Mouse (Mus musculus): Measurements from ENCODE around the gene Amz2. TPM values are rescaled to one million over a fixed set of nuclear protein-coding genes. Genes with fewer than 3 reads are reported as not detected.

The Amz2 gene
- polyA plus RNA-seq, 1 experiment from 2014 or later: 45.6 TPM

GRCm38 (mm10) chr11:109413617-109414016 lies 12.1 kb upstream of the Amz2 start, which contains the start of gene 9930022D16Rik:
9930022D16Rik (plus strand) TSS chr11:109413917.
- ATAC-seq (ENCODE audit: insufficient read depth) (no peak), DNase-seq (no peak)
- 76% methylated on average over 6 of the region's 6 CpGs for WGBS
- Histone ChIP-seq H3K9me3 (ENCODE audit: low read depth, low read length) (no peaks in the 10 kb centered on the region), H3K4me3 (ENCODE audit: low read depth, low read length) (no peak within 1 kb of the TSS), H3K27me3 (ENCODE audit: insufficient read depth, low read length) (no peaks in the 10 kb centered on the region), H3K4me2 (no peak within 1 kb of the TSS), H3K36me3 (ENCODE audit: insufficient read depth) (no peaks in the 10 kb centered on the region), H3K27ac (ENCODE audit: low read depth) (no peak within 1 kb of the TSS), H3K9ac (no peak within 1 kb of the TSS), H3K4me1 (ENCODE audit: insufficient read depth) (peaks cover 3% of the 10 kb centered on the region)
- TF ChIP-seq CTCF (IDR thresholded peaks at IDR 0.05; ENCODE audit: low read depth): no peak

- H3K4me3 ChIP-seq (ENCODE audit: low read depth, low read length): no peak overlapping the region
- no peak for ATAC-seq (ENCODE audit: insufficient read depth)
- WGBS: 91% methylated on average over 5 of the region's 5 CpGs
- H3K4me2 ChIP-seq: no peak overlapping the region
- peaks cover 3% of the 10 kb centered on the region for H3K4me1 ChIP-seq (ENCODE audit: insufficient read depth)
- H3K9me3 ChIP-seq (ENCODE audit: low read depth, low read length): no peaks in the 10 kb centered on the region
- H3K27ac ChIP-seq (ENCODE audit: low read depth): no peak overlapping the region
- H3K9ac ChIP-seq: no peak overlapping the region
- no peaks in the 10 kb centered on the region for H3K36me3 ChIP-seq (ENCODE audit: insufficient read depth)
- TF ChIP-seq CTCF (IDR thresholded peaks at IDR 0.05; ENCODE audit: low read depth): no peak
- DNase-seq: no peak
- H3K27me3 ChIP-seq (ENCODE audit: insufficient read depth, low read length): no peaks in the 10 kb centered on the region
These were observed 10.9 kb upstream of the Amz2 start for GRCm38 (mm10) chr11:109414802-109415201.

GRCm38 (mm10) chr11:109416709-109417420 lies 8.9 kb upstream of the Amz2 start:
- peak overlapping the region; percentile 11; the same call in 1 of the 2 replicates for H3K4me2 ChIP-seq

GRCm38 (mm10) chr11:109417472-109418040 lies 8.2 kb upstream of the Amz2 start:
- Histone ChIP-seq H3K4me3 (ENCODE audit: low read depth, low read length) (no peak overlapping the region), H3K27ac (ENCODE audit: low read depth) (no peak overlapping the region), H3K9ac (no peak overlapping the region), H3K36me3 (ENCODE audit: insufficient read depth) (no peaks in the 10 kb centered on the region), H3K4me2 (no peak overlapping the region), H3K27me3 (ENCODE audit: insufficient read depth, low read length) (no peaks in the 10 kb centered on the region), H3K9me3 (ENCODE audit: low read depth, low read length) (no peaks in the 10 kb centered on the region), H3K4me1 (ENCODE audit: insufficient read depth) (peaks cover 3% of the 10 kb centered on the region)
- WGBS: 81% methylated on average over 9 of the region's 9 CpGs
- no peak for TF ChIP-seq CTCF (IDR thresholded peaks at IDR 0.05; ENCODE audit: low read depth)
- ATAC-seq (ENCODE audit: insufficient read depth) (0 out of 2 replicates have a peak, but pooled peaks have one; percentile 15), DNase-seq (no peak)

More at GRCm38 (mm10) chr11:109416709-109417420, 8.9 kb upstream of the Amz2 start:
- H3K27ac ChIP-seq (ENCODE audit: low read depth): no peak overlapping the region
- WGBS: 32% methylated on average over 8 of the region's 8 CpGs
- H3K9me3 ChIP-seq (ENCODE audit: low read depth, low read length): no peaks in the 10 kb centered on the region
- DNase-seq: peak; percentile 44
- no peak overlapping the region for H3K9ac ChIP-seq
- no peak for TF ChIP-seq CTCF (IDR thresholded peaks at IDR 0.05; ENCODE audit: low read depth)
- peaks cover 3% of the 10 kb centered on the region for H3K4me1 ChIP-seq (ENCODE audit: insufficient read depth)
- H3K27me3 ChIP-seq (ENCODE audit: insufficient read depth, low read length): no peaks in the 10 kb centered on the region
- no peaks in the 10 kb centered on the region for H3K36me3 ChIP-seq (ENCODE audit: insufficient read depth)
- ATAC-seq (ENCODE audit: insufficient read depth): peak; percentile 73
- no peak overlapping the region for H3K4me3 ChIP-seq (ENCODE audit: low read depth, low read length)

DNA sequence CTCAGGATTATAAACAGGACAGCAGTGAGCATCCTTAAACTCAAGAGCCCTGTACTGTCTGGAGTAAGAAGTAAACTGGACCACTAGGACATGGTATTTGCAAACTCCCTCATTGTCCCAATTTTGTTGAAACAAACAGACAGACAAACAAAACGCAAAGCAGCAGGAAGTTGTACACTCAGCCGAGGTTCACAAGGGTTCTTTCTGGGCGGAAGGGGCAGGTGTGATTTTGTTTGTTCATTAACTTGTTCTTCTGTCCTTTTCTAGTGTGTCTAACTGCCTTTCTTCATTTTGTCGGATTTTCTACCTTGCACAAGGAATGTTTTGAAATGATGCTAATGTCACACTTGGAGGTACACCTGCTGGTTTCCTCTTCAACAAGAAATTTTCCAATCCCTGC lies 6.3 kb upstream of the Amz2 start:
- no peak overlapping the region for H3K9ac ChIP-seq
- WGBS: 43% methylated on average over 4 of the region's 4 CpGs
- peaks cover 3% of the 10 kb centered on the region for H3K4me1 ChIP-seq (ENCODE audit: insufficient read depth)
- ATAC-seq (ENCODE audit: insufficient read depth) (no peak), DNase-seq (no peak)
- H3K9me3 ChIP-seq (ENCODE audit: low read depth, low read length): no peaks in the 10 kb centered on the region
- H3K4me3 ChIP-seq (ENCODE audit: low read depth, low read length): no peak overlapping the region
- no peaks in the 10 kb centered on the region for H3K27me3 ChIP-seq (ENCODE audit: insufficient read depth, low read length)
- H3K4me2 ChIP-seq: no peak overlapping the region
- no peak for TF ChIP-seq CTCF (IDR thresholded peaks at IDR 0.05; ENCODE audit: low read depth)
- no peaks in the 10 kb centered on the region for H3K36me3 ChIP-seq (ENCODE audit: insufficient read depth)
- H3K27ac ChIP-seq (ENCODE audit: low read depth): no peak overlapping the region

DNA sequence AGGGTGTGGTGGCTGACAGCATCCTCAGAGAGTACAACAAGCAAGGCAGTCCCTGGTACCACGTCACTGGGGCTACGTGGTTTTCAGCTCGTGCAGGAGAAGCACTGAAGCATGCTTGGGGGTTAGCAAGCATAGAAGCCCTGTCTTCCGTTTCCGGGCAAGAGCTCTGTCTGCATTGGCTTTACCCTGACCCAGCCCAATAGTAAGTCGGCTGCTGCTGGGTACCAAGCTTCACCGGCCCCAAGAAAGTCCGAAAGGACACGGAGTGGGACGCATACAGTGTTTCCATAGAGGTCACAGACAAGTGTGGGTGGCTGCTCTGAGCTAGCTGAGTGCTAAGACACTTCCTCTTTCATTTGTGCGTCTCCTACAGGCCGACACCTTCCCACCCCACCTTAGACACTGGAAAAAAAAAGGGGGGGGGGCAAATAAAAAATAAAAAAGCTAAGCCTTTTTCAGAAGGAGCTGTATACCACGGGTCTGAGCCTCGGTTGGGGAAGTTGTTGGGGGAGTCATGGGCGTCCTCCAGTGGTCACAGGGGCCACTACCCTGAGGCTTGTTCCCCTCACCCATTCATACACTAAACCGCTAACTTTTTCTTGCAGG lies 5.7 kb upstream of the Amz2 start:
- no peak overlapping the region for H3K4me2 ChIP-seq
- no peaks in the 10 kb centered on the region for H3K27me3 ChIP-seq (ENCODE audit: insufficient read depth, low read length)
- H3K9ac ChIP-seq: no peak overlapping the region
- TF ChIP-seq CTCF (IDR thresholded peaks at IDR 0.05; ENCODE audit: low read depth): no peak
- H3K36me3 ChIP-seq (ENCODE audit: insufficient read depth): no peaks in the 10 kb centered on the region
- no peak overlapping the region for H3K27ac ChIP-seq (ENCODE audit: low read depth)
- no peaks in the 10 kb centered on the region for H3K9me3 ChIP-seq (ENCODE audit: low read depth, low read length)
- ATAC-seq (ENCODE audit: insufficient read depth) (no peak), DNase-seq (no peak)
- WGBS: 38% methylated on average over 16 of the region's 16 CpGs
- no peak overlapping the region for H3K4me3 ChIP-seq (ENCODE audit: low read depth, low read length)
- peaks cover 3% of the 10 kb centered on the region for H3K4me1 ChIP-seq (ENCODE audit: insufficient read depth)

- Histone ChIP-seq H3K4me2 (no peak overlapping the region), H3K36me3 (ENCODE audit: insufficient read depth) (no peaks in the 10 kb centered on the region), H3K4me1 (ENCODE audit: insufficient read depth) (peaks cover 3% of the 10 kb centered on the region), H3K9me3 (ENCODE audit: low read depth, low read length) (no peaks in the 10 kb centered on the region), H3K27ac (ENCODE audit: low read depth) (no peak overlapping the region), H3K27me3 (ENCODE audit: insufficient read depth, low read length) (no peaks in the 10 kb centered on the region), H3K9ac (no peak overlapping the region), H3K4me3 (ENCODE audit: low read depth, low read length) (no peak overlapping the region)
- 62% methylated on average over 14 of the region's 14 CpGs for WGBS
- no peak for TF ChIP-seq CTCF (IDR thresholded peaks at IDR 0.05; ENCODE audit: low read depth)
- DNase-seq (no peak), ATAC-seq (ENCODE audit: insufficient read depth) (no peak)
These were observed 5.2 kb upstream of the Amz2 start for GRCm38 (mm10) chr11:109420567-109420962.

All from lung, embryonic 14.5 days (tissue).